In the genomic region with DNA sequence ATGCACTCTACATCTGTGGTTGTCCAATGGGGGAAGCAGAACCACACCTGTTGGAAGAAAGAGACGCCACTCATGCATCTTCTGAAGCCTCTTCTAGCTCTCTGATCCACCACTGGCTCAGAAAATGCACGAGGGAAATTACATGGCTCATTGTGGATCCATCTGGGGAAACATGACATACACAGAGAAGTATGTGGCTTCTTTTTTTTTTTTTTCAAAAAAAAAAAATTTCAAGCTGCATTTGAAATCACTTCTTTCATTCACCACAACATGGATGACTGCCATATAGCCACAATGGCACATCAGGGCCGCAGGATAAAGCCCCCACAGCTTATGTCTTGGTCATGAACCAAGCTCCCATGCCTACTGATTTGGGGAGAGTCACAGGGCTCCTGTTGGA, we compare ENCODE assay signal across 28 mouse cellular contexts. TPM values are rescaled to one million over a fixed set of nuclear protein-coding genes. Genes with fewer than 3 reads are reported as not detected.
A peak's percentile ranks its signal among the peaks of the same experiment; 100 is the strongest.
DNase-seq lines count a peak whose midpoint lies in the region; ATAC-seq lines count a peak whose summit lies in the region.
"Had no signal": no experiment of that assay in that cellular context is flagged by ENCODE, and none has a peak within 500 bp of the region (broad histone marks: within the 10 kb centered on the region; RNA-seq: fewer than 3 reads in every experiment).

No protein-coding gene starts in this region.

- H3K4me1 ChIP-seq in heart, embryonic 10.5 days: peaks cover 53% of the 10 kb centered on the region
- no peaks in the 10 kb centered on the region for H3K4me1 ChIP-seq in hindbrain, embryonic 11.5 days (replicated peaks; ENCODE audit: control insufficient read depth, insufficient read depth, low read length)
- H3K4me1 ChIP-seq: forebrain, embryonic 13.5 days; hindbrain, embryonic 15.5 days had no signal

- no peak overlapping the region for H3K4me3 ChIP-seq in heart, embryonic 10.5 days
- H3K4me3 ChIP-seq in hindbrain, embryonic 11.5 days (ENCODE audit: low read depth, low read length): no peak overlapping the region
- H3K4me3 ChIP-seq: embryonic facial prominence, embryonic 12.5 days; forebrain, embryonic 10.5 days; forebrain, embryonic 13.5 days; heart, embryonic 13.5 days; hindbrain, embryonic 12.5 days; hindbrain, embryonic 15.5 days had no signal

- no peak for DNase-seq in heart, embryonic 10.5 days (ENCODE audit: low spot score)
- no peak for DNase-seq in heart, postnatal 10 days
- DNase-seq in 3T3-L1 (ENCODE audit: low read depth, low spot score) (peak; percentile 80), NIH3T3 (ENCODE audit: low read depth) (peak; percentile 8)
- no peak for DNase-seq in adrenal gland, postnatal 25 days
- DNase-seq in hindbrain, embryonic 11.5 days (ENCODE audit: low spot score): no peak
- DNase-seq: adrenal gland, adult 8-10 months; adrenal gland, postnatal 36 days; B cell, adult 2 months; cerebellum, adult 18-20 months; cerebellum, adult 9-10 months; cerebellum, postnatal 14 days; gastrocnemius, postnatal 10 days; gastrocnemius, postnatal 36 days; heart, postnatal 36 days; kidney, adult 2 months had no signal

- H3K9me3 ChIP-seq in heart, embryonic 10.5 days: no peaks in the 10 kb centered on the region
- no peaks in the 10 kb centered on the region for H3K9me3 ChIP-seq in hindbrain, embryonic 11.5 days (ENCODE audit: control insufficient read depth, low read length)
- H3K9me3 ChIP-seq: embryonic facial prominence, embryonic 12.5 days; forebrain, embryonic 10.5 days; forebrain, embryonic 13.5 days; G1E; heart, embryonic 13.5 days; hindbrain, embryonic 12.5 days; hindbrain, embryonic 15.5 days had no signal

- peak overlapping the region; percentile 91; the same call in 1 of the 2 replicates for H3K27ac ChIP-seq in heart, embryonic 10.5 days
- no peak overlapping the region for H3K27ac ChIP-seq in hindbrain, embryonic 11.5 days (ENCODE audit: low read depth, low read length)
- H3K27ac ChIP-seq: embryonic facial prominence, embryonic 12.5 days; forebrain, embryonic 10.5 days; forebrain, embryonic 13.5 days; hindbrain, embryonic 12.5 days; hindbrain, embryonic 15.5 days had no signal

- 76% methylated on average over 3 of the region's 3 CpGs for WGBS in heart, embryonic 10.5 days
- WGBS in hindbrain, embryonic 11.5 days: 77% methylated on average over 3 of the region's 3 CpGs

- no peak for ATAC-seq in hindbrain, embryonic 11.5 days (ENCODE audit: low FRiP score)
- ATAC-seq: activated CD4-positive, CD25-positive, alpha-beta regulatory T cell, adult 4 months; forebrain, embryonic 13.5 days; forebrain, embryonic 16.5 days; intestine, postnatal 0 days had no signal

- H3K27me3 ChIP-seq in heart, embryonic 10.5 days (ENCODE audit: insufficient read depth, poor library complexity, severe bottlenecking): no peaks in the 10 kb centered on the region
- no peaks in the 10 kb centered on the region for H3K27me3 ChIP-seq in hindbrain, embryonic 11.5 days (ENCODE audit: control insufficient read depth, insufficient read depth, low read length)
- H3K27me3 ChIP-seq: CH12.LX; heart, embryonic 13.5 days had no signal

- intact Hi-C loops in heart, postnatal 10 days (cut with DNase I): no loop called here

- no peak overlapping the region for H3K9ac ChIP-seq in hindbrain, embryonic 11.5 days (ENCODE audit: low read depth, low read length)
- H3K9ac ChIP-seq: embryonic facial prominence, embryonic 12.5 days; forebrain, embryonic 13.5 days; hindbrain, embryonic 12.5 days; hindbrain, embryonic 15.5 days had no signal

- H3K36me3 ChIP-seq in heart, embryonic 10.5 days: no peaks in the 10 kb centered on the region
- no peaks in the 10 kb centered on the region for H3K36me3 ChIP-seq in hindbrain, embryonic 11.5 days (ENCODE audit: control insufficient read depth, insufficient read depth, low read length)
- H3K36me3 ChIP-seq: embryonic facial prominence, embryonic 12.5 days; forebrain, embryonic 10.5 days; heart, embryonic 13.5 days; hindbrain, embryonic 12.5 days; hindbrain, embryonic 15.5 days had no signal

- H3K4me2 ChIP-seq in hindbrain, embryonic 11.5 days (replicated peaks; ENCODE audit: low read depth, low read length): no peak overlapping the region
- H3K4me2 ChIP-seq: embryonic facial prominence, embryonic 12.5 days; forebrain, embryonic 13.5 days; hindbrain, embryonic 12.5 days; hindbrain, embryonic 15.5 days had no signal

RNA-seq across cellular contexts. Expression of gene Thsd4, which starts 6.4 kb away (rescaled TPM):
- 19.5 and 24.2 TPM in 2 replicates for polyA plus RNA-seq in heart, embryonic 10.5 days (2016; fragmentation: Nextera tagmentation; extraction: Ambion mirVana)
- total RNA-seq in heart, postnatal 10 days (2021): 10 to 100 TPM; 17.0 to 17.5 TPM
- total RNA-seq in adrenal gland, postnatal 25 days (2021): 5.8 and 7.2 TPM in 2 replicates
- polyA plus RNA-seq in hindbrain, embryonic 11.5 days (2014; fragmentation: Nextera tagmentation; extraction: Ambion mirVana): 3.0 and 5.1 TPM in 2 replicates
- total RNA-seq: CH12.LX; granulocyte monocyte progenitor cell, adult 5-6 weeks had no signal
- polyA plus RNA-seq: activated CD4-positive, CD25-positive, alpha-beta regulatory T cell, adult 4 months had no signal

Comparison
In these comparisons a context has a peak if more than half of its experiments do, and no peak if none do; other contexts are left out.
1. DNase-seq: peak in 3T3-L1 (single experiment) and NIH3T3 (single experiment); none in heart, embryonic 10.5 days (single experiment), heart, postnatal 10 days (0 of 2), adrenal gland, postnatal 25 days (single experiment) and hindbrain, embryonic 11.5 days (single experiment).